Mouse (Mus musculus) cerebellum, adult 2 months (tissue): ENCODE measurements around the gene Adamtsl3. TPM values are rescaled to one million over a fixed set of nuclear protein-coding genes. Genes with fewer than 3 reads are reported as not detected.

ENCODE experiments used
- DNase-seq, 2 experiments: peaks; one replicate each; pipeline ENCODE4 v3.0.0; 2021
- H3K27ac ChIP-seq: fragments of 200-500 bp; 2 replicates; pipeline ENCODE4 v1.5.1; 2012; ENCODE audit warnings: low read length, control low read depth, inconsistent platforms; ENCODE audit not compliant: insufficient read depth
- H3K27me3 ChIP-seq: fragments of 200-500 bp; 2 replicates; pipeline ENCODE4 v1.6.1; 2012; ENCODE audit warnings: inconsistent platforms, mild to moderate bottlenecking, low read length, moderate library complexity; ENCODE audit not compliant: control insufficient read depth, insufficient read depth
- H3K4me1 ChIP-seq: fragments of 200-500 bp; 2 replicates; pipeline ENCODE4 v1.6.1; 2011; ENCODE audit warnings: low read length; ENCODE audit not compliant: control insufficient read depth, insufficient read depth
- H3K4me3 ChIP-seq: fragments of 200-500 bp; replicated peaks from 2 replicates; pipeline ENCODE3; 2011; ENCODE audit warnings: mild to moderate bottlenecking, low read depth, low read length, control low read depth; ENCODE audit not compliant: insufficient read depth
- CTCF ChIP-seq: fragments of 200-500 bp; IDR thresholded peaks from 2 replicates; pipeline ENCODE4 v1.5.1; 2011; ENCODE audit warnings: low read depth, mild to moderate bottlenecking, control low read depth, low read length, moderate library complexity, borderline replicate concordance; ENCODE audit not compliant: insufficient read depth
- POLR2A ChIP-seq: fragments of 200-500 bp; IDR thresholded peaks from 2 replicates; pipeline ENCODE4 v1.6.1; 2011; ENCODE audit warnings: low read length, control low read depth, borderline replicate concordance; ENCODE audit not compliant: insufficient read depth
- WGBS: fragments of 180-500 bp; shearing (Covaris S2); methylation state at CpG from one replicate; pipeline ENCODE4 v1.1.7; 2018; 5-methylcytosine and 5-hydroxymethylcytosine counted together
- polyA plus RNA-seq: library from polyadenylated mRNA; depleted of rRNA; stranded (reverse); fragments of >200 nt; gene quantifications from 2 replicates; pipeline ENCODE4 v1.2.3, GENCODE M21; 2012

Adamtsl3 gene
- polyA plus RNA-seq, 1 experiment: 0.72 TPM

DNA sequence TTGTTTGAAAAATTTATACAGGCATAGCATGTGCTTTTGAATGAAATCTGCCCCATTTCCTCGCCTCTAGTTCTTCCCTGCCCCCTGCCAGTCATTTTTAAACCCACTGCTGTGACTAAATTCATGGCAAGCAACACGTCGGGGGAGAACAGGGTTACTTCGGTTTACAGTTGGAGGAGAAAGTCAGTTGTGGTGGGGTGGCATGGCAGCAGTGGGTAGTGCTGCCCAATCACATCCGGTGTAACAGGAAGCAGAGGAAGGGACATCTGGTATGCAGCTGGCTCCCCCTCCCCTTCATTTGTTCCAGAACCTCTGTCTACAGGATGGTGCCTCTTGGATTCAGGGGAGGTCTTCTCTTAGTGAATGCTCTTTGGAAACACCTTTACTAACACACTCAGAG, 25.6 kb downstream of the Adamtsl3 start:
- Histone ChIP-seq H3K27me3 (no peaks in the 10 kb centered on the region), H3K27ac (no peak overlapping the region), H3K4me3 (no peak overlapping the region), H3K4me1 (no peaks in the 10 kb centered on the region)
- DNase-seq: no peak
- WGBS: 74% methylated on average over 5 of the region's 5 CpGs
- no peak for TF ChIP-seq CTCF
- no peak for TF ChIP-seq POLR2A

DNA sequence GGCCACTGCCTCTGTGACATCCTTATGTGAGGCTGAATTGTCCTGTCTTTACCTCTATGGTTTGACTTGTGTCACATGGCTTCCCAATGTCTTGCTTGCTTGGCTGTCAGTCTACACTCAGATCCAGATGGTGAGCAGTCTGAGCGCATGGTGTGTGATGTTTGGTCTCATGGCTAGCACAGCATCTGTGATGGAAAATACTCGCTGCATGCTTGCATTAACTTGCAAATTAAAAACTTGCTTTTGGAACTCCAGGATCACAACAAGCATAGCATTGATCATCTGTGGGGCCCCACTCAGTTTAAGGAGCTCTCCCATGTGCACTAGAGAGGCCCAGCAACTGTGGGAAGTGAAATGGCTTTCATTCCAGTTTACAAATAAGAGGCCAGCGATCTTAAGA, 29.1 kb downstream of the Adamtsl3 start:
- no peaks in the 10 kb centered on the region for H3K27me3 ChIP-seq
- 77% methylated on average over 3 of the region's 3 CpGs for WGBS
- H3K4me3 ChIP-seq: no peak overlapping the region
- H3K4me1 ChIP-seq: 0 out of 2 replicates have a peak, but pooled peaks cover 2% of the 10 kb centered on the region
- DNase-seq: no peak
- H3K27ac ChIP-seq: no peak overlapping the region
- TF ChIP-seq CTCF: no peak
- TF ChIP-seq POLR2A: no peak

DNA sequence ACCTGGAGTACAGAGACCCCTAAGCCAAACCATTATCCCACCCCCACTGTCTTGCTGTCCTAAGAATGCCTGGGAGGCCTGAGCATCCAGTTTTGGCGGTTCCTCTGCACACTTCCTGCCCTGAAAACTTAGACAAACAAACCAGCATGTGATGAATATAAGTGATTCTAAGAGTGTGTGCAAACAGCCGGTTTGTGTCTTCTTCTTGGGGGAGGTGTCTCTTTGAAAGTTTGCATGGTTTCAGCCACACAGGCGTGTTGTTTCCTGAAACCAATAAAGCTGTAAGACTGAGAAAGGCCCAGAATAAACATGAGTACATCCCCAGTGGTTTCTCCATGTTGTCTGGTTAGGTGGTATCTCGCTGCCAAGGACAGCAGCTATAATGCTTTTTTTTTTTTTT, 30.6 kb downstream of the Adamtsl3 start:
- 85% methylated on average over 4 of the region's 4 CpGs for WGBS
- H3K4me3 ChIP-seq: no peak overlapping the region
- no peaks in the 10 kb centered on the region for H3K27me3 ChIP-seq
- no peak for DNase-seq
- H3K4me1 ChIP-seq: 0 out of 2 replicates have a peak, but pooled peaks cover 2% of the 10 kb centered on the region
- H3K27ac ChIP-seq: no peak overlapping the region
- TF ChIP-seq POLR2A (no peak), CTCF (no peak)

DNA sequence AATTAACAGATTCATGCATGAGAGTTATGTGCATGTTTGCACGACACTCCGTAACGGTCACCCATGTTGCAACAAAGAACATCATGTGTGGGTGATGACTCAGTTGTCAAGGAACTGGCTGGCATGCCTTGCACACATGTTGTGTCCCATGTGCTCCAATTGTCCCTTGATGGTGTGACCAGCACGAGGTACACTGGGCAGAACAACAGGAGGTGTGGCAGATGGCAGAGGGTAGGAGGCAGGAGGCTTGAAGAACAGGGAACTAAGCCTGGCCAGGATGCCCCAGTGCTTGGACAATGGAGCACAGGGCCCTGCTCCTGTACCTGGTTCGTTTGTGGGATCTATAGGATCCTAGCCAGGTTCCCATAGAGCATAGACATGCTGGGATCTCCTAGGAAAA, 31.0 kb downstream of the Adamtsl3 start:
- Histone ChIP-seq H3K4me3 (no peak overlapping the region), H3K27ac (no peak overlapping the region), H3K27me3 (no peaks in the 10 kb centered on the region), H3K4me1 (0 out of 2 replicates have a peak, but pooled peaks cover 2% of the 10 kb centered on the region)
- no peak for TF ChIP-seq POLR2A
- no peak for TF ChIP-seq CTCF
- DNase-seq: no peak
- WGBS: 53% methylated on average over 5 of the region's 5 CpGs

DNA sequence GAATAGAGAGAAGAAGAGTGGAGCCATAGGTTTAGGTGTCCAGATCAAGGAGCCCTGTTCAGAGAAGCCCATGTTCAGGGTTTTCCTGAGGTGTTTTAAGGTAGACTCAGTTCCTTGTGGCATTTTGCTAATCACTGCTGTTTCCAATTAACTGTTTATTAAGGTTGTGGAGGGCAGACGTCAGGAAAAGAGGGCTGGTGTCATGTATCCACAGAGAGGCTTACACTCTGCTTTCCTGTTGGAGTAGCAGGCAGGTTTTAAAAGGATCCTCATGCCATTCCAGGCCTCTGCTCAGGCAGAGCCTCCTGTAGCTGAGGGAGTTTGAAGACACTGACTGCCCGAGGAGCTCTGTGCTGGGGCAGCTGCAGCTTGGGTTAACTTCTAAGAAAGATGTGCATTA, 32.6 kb downstream of the Adamtsl3 start:
- no peak for DNase-seq
- TF ChIP-seq CTCF (no peak), POLR2A (no peak)
- 78% methylated on average over 2 of the region's 2 CpGs for WGBS
- H3K4me3 ChIP-seq: no peak overlapping the region
- H3K4me1 ChIP-seq: 0 out of 2 replicates have a peak, but pooled peaks cover 2% of the 10 kb centered on the region
- H3K27me3 ChIP-seq: no peaks in the 10 kb centered on the region
- H3K27ac ChIP-seq: no peak overlapping the region

DNA sequence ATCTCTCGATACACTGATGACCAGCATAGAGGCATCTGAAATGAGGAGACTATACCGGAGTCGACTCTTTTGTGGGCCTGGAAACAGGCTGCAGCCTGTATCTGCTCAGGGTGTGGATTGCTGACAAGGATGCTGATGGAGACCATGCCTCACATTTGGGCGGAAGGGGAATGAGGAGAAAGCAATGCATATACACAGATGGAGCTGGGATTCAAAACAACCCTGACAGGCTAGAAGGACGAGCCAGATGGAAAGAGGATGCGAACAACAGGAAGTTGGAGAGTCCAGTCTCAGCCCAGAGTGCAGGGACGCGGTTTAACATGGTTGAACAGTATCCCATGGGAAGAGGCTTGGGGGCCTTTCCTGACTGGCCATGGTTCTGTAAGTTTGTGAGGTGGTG, 34.6 kb downstream of the Adamtsl3 start:
- Histone ChIP-seq H3K4me1 (0 out of 2 replicates have a peak, but pooled peaks cover 2% of the 10 kb centered on the region), H3K27me3 (no peaks in the 10 kb centered on the region), H3K27ac (no peak overlapping the region), H3K4me3 (no peak overlapping the region)
- WGBS: 73% methylated on average over 8 of the region's 8 CpGs
- no peak for DNase-seq
- no peak for TF ChIP-seq CTCF

DNA sequence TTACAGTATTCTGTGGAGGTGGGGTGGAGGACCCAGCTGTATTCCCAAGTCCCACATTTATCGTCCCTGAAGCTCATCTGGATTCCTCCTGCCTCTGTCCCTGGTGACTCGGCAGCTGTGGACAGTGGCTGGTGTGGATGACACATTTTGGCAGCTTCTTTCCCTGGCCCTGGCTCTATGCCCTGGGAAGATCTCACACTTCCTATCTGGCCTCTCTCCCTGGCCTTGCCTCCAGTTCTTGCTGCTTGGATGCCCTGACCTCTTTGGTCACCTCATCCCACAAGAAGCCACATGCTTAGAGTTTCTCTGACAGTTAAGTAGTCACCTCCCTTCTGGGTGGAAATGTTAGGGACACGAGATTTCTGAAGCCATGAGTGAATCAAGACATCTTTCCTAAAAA, 35.9 kb downstream of the Adamtsl3 start:
- peak in 1 of 2 experiments; percentile 8 for DNase-seq
- TF ChIP-seq CTCF (no peak), POLR2A (no peak)
- Histone ChIP-seq H3K4me1 (0 out of 2 replicates have a peak, but pooled peaks cover 2% of the 10 kb centered on the region), H3K27ac (no peak overlapping the region), H3K27me3 (no peaks in the 10 kb centered on the region), H3K4me3 (no peak overlapping the region)
- WGBS: 23% methylated on average over 3 of the region's 3 CpGs

DNA sequence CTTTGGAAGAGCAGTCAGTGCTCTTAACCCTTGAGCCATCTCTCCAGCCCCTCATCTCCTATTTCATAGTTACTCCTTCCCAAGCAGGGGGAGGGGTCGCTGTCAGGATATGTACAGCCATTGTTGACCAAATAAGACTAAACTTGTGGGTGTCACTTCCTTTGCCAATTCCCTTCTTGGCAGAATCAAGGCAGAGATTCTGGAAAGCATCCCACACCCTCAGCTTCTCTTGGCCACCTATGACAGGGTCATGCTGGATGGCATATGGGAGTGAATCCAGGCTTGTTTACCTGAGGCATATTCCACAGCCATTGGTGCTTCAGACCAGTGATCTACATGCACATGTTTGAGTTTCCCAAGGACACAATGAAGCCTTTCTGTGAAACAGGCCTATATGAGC, 42.8 kb downstream of the Adamtsl3 start:
- peak in 1 of 2 experiments; percentile 17 for DNase-seq
- Histone ChIP-seq H3K4me3 (no peak overlapping the region), H3K4me1 (no peaks in the 10 kb centered on the region), H3K27me3 (no peaks in the 10 kb centered on the region), H3K27ac (no peak overlapping the region)
- WGBS: 69% methylated on average over 1 of the region's 1 CpGs
- TF ChIP-seq POLR2A (no peak), CTCF (no peak)
